Mouse (Mus musculus): Measurements from ENCODE around the gene Krt1.

Gene Krt1

DNA sequence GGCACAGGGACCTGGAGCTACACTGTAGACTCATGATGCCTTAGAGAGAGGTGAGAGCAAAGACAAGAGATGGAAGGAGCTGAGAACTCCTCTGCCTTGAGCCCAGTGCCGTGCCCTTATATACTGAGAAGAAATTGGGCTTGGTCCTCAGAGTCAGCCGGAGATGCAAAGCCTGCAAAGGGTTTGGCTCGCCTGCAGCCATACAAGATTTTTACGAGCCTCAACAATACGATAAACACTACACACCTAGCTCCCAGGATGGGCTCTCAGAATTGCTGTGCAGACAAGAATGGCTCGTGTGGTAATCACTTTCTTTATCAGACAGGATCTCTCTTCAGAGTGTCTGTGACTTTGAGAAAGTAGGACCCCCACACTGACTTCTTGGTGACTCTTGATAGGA is at the start of gene Krt1:
Krt1 (minus strand) TSS at position 101 of the 400 bp plus-strand sequence.
- no peak for DNase-seq (ENCODE audit: low spot score)

- no peak for DNase-seq (ENCODE audit: low spot score)
Measured at GRCm38 (mm10) chr15:101895216-101895615, 44.6 kb upstream of the Krt1 start.

DNA sequence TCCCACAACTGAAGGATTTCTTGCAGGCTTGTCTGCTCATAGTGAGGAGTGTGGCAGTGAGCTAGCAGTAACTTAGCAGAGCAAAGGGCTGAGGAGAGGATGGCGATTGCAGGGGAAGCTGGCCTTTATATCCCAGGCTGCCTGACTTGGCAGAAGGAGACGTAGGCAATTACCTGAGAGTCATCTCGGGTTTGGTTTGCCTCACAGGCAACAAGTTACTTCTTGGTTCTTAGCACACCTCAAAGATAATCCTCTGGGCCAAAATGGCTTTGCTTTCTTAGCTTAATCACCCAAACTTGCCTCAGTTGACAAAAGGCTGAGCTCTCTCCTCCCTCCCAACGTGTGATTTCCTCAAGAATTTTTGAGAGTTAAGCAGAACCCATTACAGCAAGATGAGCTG is 42.2 kb upstream of the Krt1 start, which contains the start of gene Krt76:
Krt76 (minus strand) TSS at position 101 of the 400 bp plus-strand sequence.
- DNase-seq (ENCODE audit: low spot score): no peak

DNA sequence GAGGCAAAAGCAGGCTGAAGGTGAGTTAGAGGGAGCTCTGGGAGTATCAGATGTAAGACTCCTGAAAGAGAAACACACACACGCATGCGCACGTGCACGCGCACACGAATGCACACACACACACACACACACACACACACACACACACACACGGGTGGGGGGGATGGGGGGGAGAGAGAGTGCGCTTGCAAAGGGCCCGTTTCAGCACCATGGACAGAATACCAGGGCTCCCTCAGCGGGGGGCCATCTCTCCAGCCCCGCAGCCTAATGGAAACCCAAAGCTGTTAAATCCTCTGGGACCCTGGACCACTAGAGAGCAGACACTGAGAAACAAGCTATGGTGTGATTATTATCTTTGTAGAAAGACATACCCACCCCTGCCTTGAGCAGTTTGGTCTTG is 29.2 kb upstream of the Krt1 start:
- DNase-seq (ENCODE audit: low spot score): no peak

GRCm38 (mm10) chr15:101878041-101878440 is 27.4 kb upstream of the Krt1 start:
- DNase-seq (ENCODE audit: low spot score): no peak

- no peak for DNase-seq (ENCODE audit: low spot score)
Measured at GRCm38 (mm10) chr15:101874383-101874782, 23.8 kb upstream of the Krt1 start.

- no peak for DNase-seq (ENCODE audit: low spot score)
Measured at GRCm38 (mm10) chr15:101873231-101873630, 22.6 kb upstream of the Krt1 start.

- no peak for DNase-seq (ENCODE audit: low spot score)
Measured at GRCm38 (mm10) chr15:101869431-101869830, 18.8 kb upstream of the Krt1 start, which contains the start of gene Krt77. TSS of gene Krt77 (minus strand) at chr15:101869705.

- no peak for DNase-seq (ENCODE audit: low spot score)
Measured at GRCm38 (mm10) chr15:101866754-101867153, 16.2 kb upstream of the Krt1 start.

GRCm38 (mm10) chr15:101860421-101861130 is 10.0 kb upstream of the Krt1 start:
- no peak for DNase-seq (ENCODE audit: low spot score)

DNA sequence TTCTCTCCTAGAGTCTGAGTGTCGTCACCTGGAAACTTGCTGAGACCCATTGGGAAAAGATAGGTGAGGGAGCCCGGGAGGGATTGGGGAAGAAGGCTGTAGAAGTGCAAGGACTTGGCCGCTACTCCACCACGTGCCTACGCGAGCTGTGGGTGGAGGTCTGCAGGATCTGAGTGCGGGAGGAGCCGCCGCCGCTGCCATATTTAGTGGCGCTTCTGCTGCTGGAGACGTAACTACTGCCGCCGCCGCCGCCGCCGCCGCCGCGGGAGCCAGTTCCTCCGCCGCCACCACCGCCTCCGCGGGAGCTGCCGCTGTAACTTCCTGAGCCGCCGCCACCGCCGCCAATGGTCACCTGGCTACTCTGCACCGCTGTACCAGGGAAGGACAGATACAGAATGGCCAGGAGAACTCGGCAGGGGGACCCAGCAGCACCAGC is 9.2 kb upstream of the Krt1 start:
- peak; percentile 20 for DNase-seq (ENCODE audit: low spot score)

DNA sequence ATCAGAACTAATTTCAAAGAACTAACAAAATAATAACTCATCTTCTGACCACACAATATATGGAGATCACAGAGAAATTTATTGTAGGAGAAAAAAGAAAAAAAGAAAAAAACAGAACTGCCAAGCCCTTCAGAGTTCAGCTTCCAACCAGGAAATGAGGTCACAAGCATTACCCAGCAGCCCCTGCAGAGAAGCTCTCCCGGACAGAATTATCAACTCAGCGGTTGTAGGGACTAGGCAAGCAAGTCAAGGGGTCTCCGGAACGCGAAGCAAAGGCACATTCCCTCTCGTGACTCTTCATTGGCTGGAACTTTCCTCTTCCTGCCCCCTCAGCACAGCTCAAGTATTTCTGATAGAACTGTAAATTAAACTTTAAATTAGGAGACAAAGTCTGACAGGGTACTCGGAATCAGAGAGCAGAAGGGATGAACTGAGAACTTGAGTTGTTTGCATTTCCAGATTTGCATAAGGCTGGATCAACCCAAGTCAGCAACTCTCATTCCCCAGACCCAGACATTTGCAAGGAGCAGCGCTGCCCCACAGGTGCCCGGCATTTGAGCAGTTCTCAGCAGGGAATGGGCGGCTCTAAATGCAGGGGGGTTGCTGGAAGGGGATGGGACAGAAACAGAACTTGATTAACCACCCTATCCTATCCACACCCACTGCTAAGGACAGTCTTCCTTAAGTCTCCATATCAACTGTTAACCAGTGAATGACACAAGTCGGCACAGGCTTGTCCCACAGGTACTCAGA is 8.3 kb upstream of the Krt1 start:
- DNase-seq (ENCODE audit: low spot score): no peak

DNA sequence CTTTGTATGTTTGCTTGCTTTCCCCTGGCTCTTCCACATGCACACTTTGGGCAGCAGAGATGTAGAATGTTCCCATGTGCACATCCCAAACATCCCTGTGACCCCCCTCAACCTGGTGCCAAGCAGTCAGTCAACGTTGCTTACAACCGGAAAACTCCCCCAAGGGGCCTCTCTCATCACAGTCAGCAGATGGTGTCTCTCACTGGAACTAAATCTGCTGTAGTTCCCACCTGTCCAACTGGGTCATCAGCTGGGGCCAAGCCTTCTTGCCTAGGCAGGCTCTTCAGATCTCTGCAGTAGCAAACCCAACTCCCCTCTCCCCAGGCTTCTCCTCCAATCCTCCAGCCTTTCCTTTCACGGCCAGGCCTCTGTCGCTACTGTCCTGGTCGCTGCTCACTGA is 6.1 kb upstream of the Krt1 start:
- DNase-seq (ENCODE audit: low spot score): no peak

GRCm38 (mm10) chr15:101855732-101856131 is 5.1 kb upstream of the Krt1 start:
- DNase-seq (ENCODE audit: low spot score): no peak

- no peak for DNase-seq (ENCODE audit: low spot score)
Measured at GRCm38 (mm10) chr15:101854294-101854693, 3.7 kb upstream of the Krt1 start.

DNA sequence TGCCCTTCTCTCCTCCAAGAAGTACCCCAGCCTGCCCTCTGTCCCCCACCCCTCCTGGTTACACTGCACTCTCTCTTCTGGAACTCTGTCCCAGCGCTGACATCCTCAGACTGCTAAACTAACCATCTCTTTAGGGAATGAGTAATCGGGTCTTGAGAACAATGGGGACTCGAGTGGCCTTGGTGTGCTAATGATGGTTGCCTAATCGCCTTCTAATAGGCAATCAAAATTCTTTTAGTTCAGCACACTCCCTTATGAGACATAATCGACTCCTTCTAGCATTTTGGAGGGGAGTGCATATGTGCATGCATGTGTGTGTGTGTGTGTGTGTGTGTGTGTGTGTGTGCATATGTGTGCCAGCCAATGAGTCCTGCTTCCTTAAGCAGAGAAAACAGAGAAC is 2.0 kb upstream of the Krt1 start:
- DNase-seq (ENCODE audit: low spot score): no peak

DNA sequence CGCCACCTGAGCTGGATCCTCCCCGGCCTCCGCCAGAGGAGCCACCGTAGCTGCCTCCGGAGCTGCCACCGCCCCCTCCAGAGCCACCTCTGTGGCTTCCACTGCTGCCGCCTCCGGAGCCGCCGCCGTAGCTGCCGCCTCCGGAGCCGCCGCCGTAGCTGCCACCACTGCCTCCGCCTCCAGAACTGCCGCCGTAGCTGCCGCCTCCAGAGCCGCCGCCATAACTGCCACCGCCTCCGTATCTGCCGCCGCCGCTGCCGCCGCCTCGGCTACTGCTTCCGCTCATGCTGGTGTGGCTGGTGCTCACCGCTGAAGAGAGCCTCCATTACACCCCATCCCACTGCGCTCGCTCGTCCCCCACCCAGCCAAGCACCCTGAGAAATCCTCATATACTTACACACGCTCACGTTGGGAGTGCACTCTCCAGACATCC is 4.6 kb downstream of the Krt1 start:
- peak; percentile 57 for DNase-seq (ENCODE audit: low spot score)

DNA sequence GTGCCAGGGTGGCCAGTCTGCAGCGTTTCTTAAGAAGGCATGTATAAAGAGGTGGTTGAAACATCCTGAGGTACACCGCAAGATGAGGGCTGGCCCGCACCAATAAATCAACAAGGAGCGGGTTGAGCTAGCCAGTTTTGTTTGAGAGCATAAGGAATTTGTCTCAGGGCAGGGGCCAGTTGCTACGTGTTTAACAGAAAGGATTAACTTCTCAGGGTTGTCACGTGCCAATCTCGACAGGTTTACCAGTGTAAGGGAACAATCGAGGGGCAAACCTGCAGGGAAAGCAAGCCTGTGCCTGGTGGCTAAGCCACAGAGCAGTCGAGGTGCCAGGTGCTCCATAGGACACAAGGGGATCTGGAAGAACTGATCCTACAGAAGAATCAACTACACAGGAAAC is 7.4 kb downstream of the Krt1 start:
- no peak for DNase-seq (ENCODE audit: low spot score)

- no peak for DNase-seq (ENCODE audit: low spot score)
Measured at GRCm38 (mm10) chr15:101834784-101835328, 15.7 kb downstream of the Krt1 start.

DNA sequence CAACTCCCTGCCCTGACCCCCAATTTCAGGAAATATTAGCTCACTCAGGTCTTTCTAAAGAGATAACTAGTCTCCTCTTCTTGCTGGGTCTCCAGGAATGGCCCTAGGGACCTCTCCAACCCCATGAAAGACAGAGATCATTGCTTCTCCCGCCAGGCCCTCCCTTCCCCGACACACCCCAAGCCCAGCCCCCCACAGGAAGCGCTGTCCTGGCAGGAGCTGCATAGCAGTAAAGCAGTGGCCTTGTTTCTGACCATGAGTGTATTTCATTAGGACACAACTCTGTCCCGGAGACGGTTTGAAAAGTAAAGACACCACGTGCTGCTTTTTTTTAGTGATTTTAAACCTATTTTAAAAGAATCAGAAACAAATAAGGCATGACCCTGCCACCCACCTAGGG is 17.5 kb downstream of the Krt1 start:
- DNase-seq (ENCODE audit: low spot score): no peak

DNA sequence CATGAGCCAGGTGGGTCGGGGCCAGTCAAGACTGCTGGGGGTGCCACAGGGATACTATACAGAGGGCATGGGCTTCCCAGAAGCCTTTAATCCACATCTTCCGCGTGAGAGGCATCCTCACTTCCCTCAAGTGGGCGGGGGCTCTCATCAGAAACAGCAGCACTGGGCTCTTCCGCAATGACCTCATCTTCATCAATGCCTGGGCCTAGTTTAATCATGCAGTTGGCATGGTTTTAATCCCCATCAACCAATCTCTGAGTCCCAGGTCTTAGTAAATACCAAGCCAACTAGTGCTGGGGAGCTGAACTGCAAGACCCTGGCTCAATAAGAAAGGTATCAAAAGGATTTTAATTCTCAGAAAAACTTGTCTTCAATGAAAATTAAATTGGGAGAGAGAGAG is 21.2 kb downstream of the Krt1 start:
- no peak for DNase-seq (ENCODE audit: low spot score)

- DNase-seq (ENCODE audit: low spot score): no peak
Measured at GRCm38 (mm10) chr15:101821786-101822185, 28.8 kb downstream of the Krt1 start.

- no peak for DNase-seq (ENCODE audit: low spot score)
Measured at GRCm38 (mm10) chr15:101817875-101818274, 32.7 kb downstream of the Krt1 start, which contains the start of gene Krt2. TSS of gene Krt2 (minus strand) at chr15:101818169.

Data from T-cell, adult 2 months (primary cell).